Mouse (Mus musculus) WW6 (cell line): ENCODE results near the gene Nbr1.
"Not testable (repeated sequence)": the region's sequence is repeated elsewhere in the genome, so short reads cannot be mapped to it uniquely, and the experiment has no call there.

Experiments
- DNase-seq: peaks from one replicate; pipeline ENCODE4 v3.0.0-alpha.2; 2013; ENCODE audit warnings: low read depth, low spot score

The Nbr1 gene

DNA sequence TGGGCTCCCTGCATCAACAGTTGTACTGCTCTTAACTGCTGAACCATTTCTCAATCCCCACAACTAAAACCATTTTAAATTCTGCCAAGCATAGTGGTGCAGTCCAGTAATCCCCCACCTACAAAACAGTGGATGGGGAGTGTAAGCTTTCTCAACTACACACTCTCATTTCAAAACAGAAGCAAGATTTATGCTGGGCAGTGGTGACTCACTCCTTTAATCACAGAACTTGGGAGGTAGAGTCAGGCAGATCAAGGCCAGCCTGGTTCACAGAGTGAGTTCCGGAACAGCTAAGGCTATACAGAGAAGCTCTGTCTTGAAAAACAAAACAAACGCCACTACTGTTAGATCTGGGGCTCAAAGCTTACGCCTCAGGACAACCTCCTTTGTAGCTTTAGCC is 66.6 kb downstream of the Nbr1 start:
- no peak for DNase-seq

GRCm38 (mm10) chr11:101620022-101620655 is 68.2 kb downstream of the Nbr1 start:
- DNase-seq: not testable (repeated sequence)

- DNase-seq: no peak
These were observed 74.7 kb downstream of the Nbr1 start for GRCm38 (mm10) chr11:101626649-101626994.

- peak; percentile 98 for DNase-seq
These were observed 75.3 kb downstream of the Nbr1 start, which contains the start of gene Rdm1 for GRCm38 (mm10) chr11:101626995-101627856. TSS of gene Rdm1 (plus strand) at chr11:101627195.

DNA sequence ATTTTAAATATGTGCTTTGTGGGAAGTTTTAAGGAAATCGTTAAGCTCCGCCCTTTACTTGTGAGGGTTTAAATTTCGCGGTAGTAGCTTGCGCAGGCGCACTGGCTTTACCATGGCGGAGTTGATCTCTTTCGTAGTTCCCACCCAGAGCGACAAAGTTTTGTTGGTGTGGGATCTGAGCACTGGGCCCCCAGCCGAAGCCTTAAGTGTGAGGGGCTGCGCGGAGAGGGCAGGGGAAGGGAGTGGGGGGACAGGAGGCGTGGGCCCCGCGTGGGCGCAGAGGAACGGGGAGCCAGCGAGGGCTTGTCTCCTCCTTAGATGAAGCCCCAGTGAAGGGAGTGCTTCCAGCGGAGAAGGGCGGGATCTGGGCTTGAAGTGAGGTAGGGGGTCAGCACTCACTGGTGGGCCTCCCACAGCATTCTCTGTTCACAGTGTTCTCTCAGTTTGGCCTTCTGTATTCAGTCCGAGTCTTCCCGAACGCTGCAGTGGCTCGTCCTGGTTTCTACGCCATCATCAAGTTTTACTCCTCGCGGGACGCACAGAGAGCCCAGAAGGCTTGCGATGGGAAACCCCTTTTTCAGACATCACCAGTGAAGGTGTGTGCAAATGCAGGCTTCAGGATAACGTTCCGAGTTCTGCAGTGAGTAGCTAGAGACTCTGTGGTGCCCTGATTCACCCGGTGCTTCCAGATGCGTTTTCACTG is 76.1 kb downstream of the Nbr1 start:
- DNase-seq: peak; percentile 95

DNA sequence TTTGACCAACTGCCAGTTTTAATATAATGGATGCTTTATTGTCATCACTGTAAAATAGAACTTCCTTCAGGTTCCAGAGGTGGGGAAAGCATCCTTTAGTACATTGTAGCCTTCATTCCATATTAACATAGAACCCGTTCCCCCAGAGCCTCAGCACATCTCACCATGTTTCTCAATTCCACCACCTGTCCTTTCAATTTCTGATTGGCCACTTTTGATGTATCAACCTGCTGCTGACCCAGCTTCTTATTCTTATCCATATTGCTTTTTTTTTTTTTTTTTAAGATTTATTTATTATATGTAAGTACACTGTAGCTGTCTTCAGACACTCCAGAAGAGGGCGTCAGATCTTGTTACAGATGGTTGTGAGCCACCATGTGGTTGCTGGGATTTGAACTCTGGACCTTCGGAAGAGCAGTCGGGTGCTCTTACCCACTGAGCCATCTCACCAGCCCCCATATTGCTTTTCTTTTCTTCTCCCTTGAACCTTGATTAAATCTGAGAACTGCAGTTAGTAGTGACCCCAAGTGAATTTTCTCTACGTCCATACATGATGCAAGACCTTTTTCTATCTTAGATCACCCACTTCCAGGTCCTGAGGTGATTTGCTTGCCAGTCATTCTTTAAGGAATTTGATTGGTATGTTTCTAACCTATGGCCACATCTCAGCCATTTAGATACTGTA is 76.9 kb downstream of the Nbr1 start:
- not testable (repeated sequence) for DNase-seq
